Mouse (Mus musculus): ENCODE measurements around the gene Il20.

GRCm38 (mm10) chr1:130883146-130883545 is 28.1 kb downstream of the Il20 start:
- TF ChIP-seq CTCF (IDR thresholded peaks at IDR 0.05), result no peak
- TF ChIP-seq POLR2A (IDR thresholded peaks at IDR 0.05; ENCODE audit: insufficient read depth, low read depth, low read length), result no peak

Data from heart, adult 2 months (tissue).